Mouse (Mus musculus) 3T3-L1 (cell line): ENCODE data around the gene Omt2b.

Experiments
- DNase-seq: peaks from one replicate; pipeline ENCODE4 v3.0.0-alpha.2; 2015; ENCODE audit warnings: low read depth, low spot score

Omt2b gene

GRCm38 (mm10) chr9:78378113-78378785 is 50.9 kb downstream of the Omt2b start, which contains the start of gene Ooep:
Gene Ooep, minus strand, starts transcription at chr9:78378725.
- DNase-seq, result no peak
